Mouse (Mus musculus) liver, embryonic 12.5 days (tissue): ENCODE measurements around the gene Vdr. TPM values are rescaled to one million over a fixed set of nuclear protein-coding genes. Genes with fewer than 3 reads are reported as not detected.

ENCODE experiments used
- ATAC-seq: fragments of 200-750 bp; cut with Nextera tagmentation; 2 replicates; pipeline ENCODE4 v1.8.0; 2017; ENCODE audit warnings: moderate number of reproducible peaks, mild to moderate bottlenecking, moderate library complexity
- H3K27ac ChIP-seq: fragments of 300-500 bp; sonication (generic); 2 replicates; pipeline ENCODE4 v1.5.1; 2016; ENCODE audit warnings: mild to moderate bottlenecking
- H3K27me3 ChIP-seq: fragments of 300-500 bp; sonication (generic); replicated peaks from 2 replicates; pipeline ENCODE4 v1.6.1; 2016; ENCODE audit warnings: mild to moderate bottlenecking, moderate library complexity
- H3K36me3 ChIP-seq: fragments of 300-500 bp; sonication (generic); 2 replicates; pipeline ENCODE4 v1.6.1; 2016; ENCODE audit warnings: mild to moderate bottlenecking, moderate library complexity
- H3K4me1 ChIP-seq: fragments of 300-500 bp; sonication (generic); 2 replicates; pipeline ENCODE4 v1.6.1; 2016
- H3K4me2 ChIP-seq: fragments of 300-500 bp; sonication (generic); 2 replicates; pipeline ENCODE4 v1.6.1; 2016; ENCODE audit warnings: mild to moderate bottlenecking, moderate library complexity
- H3K4me3 ChIP-seq: fragments of 300-500 bp; sonication (generic); 2 replicates; pipeline ENCODE4 v1.5.1; 2016; ENCODE audit warnings: mild to moderate bottlenecking, moderate library complexity
- H3K9ac ChIP-seq: fragments of 300-500 bp; sonication (generic); 2 replicates; pipeline ENCODE4 v1.6.1; 2016; ENCODE audit warnings: mild to moderate bottlenecking, moderate library complexity
- H3K9me3 ChIP-seq: fragments of 300-500 bp; sonication (generic); replicated peaks from 2 replicates; pipeline ENCODE4 v1.6.1; 2016; ENCODE audit warnings: mild to moderate bottlenecking, moderate library complexity
- WGBS: fragments of 180-500 bp; shearing (Covaris S2); methylation state at CpG from one replicate; pipeline ENCODE4 v1.1.7; 2016; ENCODE audit not compliant: insufficient replicate concordance; 5-methylcytosine and 5-hydroxymethylcytosine counted together
- polyA plus RNA-seq: library from polyadenylated mRNA; unstranded; fragments of >200 nt; fragmentation: Nextera tagmentation; extraction: Ambion mirVana; gene quantifications from 2 replicates; pipeline ENCODE4 v1.2.1, GENCODE M21; 2016

Gene Vdr
- polyA plus RNA-seq, 1 experiment from 2014 or later, result 0.46 TPM

- Histone ChIP-seq H3K9ac (no peak overlapping the region), H3K9me3 (no peaks in the 10 kb centered on the region), H3K4me1 (no peaks in the 10 kb centered on the region), H3K4me3 (no peak overlapping the region), H3K27ac (no peak overlapping the region), H3K4me2 (no peak overlapping the region), H3K36me3 (no peaks in the 10 kb centered on the region), H3K27me3 (0 out of 2 replicates have a peak, but pooled peaks cover 16% of the 10 kb centered on the region)
- no peak for ATAC-seq
- WGBS, result 71% methylated on average over 8 of the region's 8 CpGs
These were observed 32.9 kb upstream of the Vdr start for GRCm38 (mm10) chr15:97943356-97943755.

- no peaks in the 10 kb centered on the region for H3K9me3 ChIP-seq
- H3K4me1 ChIP-seq, result no peaks in the 10 kb centered on the region
- no peak overlapping the region for H3K4me3 ChIP-seq
- no peak overlapping the region for H3K4me2 ChIP-seq
- no peak for ATAC-seq
- no peaks in the 10 kb centered on the region for H3K36me3 ChIP-seq
- H3K27ac ChIP-seq, result no peak overlapping the region
- WGBS, result 65% methylated on average over 8 of the region's 8 CpGs
- H3K9ac ChIP-seq, result no peak overlapping the region
- 0 out of 2 replicates have a peak, but pooled peaks cover 10% of the 10 kb centered on the region for H3K27me3 ChIP-seq
These were observed 32.1 kb upstream of the Vdr start for GRCm38 (mm10) chr15:97942538-97942937.

- Histone ChIP-seq H3K27ac (no peak overlapping the region), H3K4me1 (no peaks in the 10 kb centered on the region), H3K36me3 (no peaks in the 10 kb centered on the region), H3K27me3 (0 out of 2 replicates have a peak, but pooled peaks cover 10% of the 10 kb centered on the region), H3K4me3 (no peak overlapping the region), H3K9me3 (no peaks in the 10 kb centered on the region), H3K4me2 (no peak overlapping the region), H3K9ac (no peak overlapping the region)
- whole genome bisulfite sequencing, result 61% methylated on average over 2 of the region's 2 CpGs
- no peak for ATAC-seq
These were observed 30.9 kb upstream of the Vdr start for GRCm38 (mm10) chr15:97941306-97941705.

GRCm38 (mm10) chr15:97940088-97940487, 29.7 kb upstream of the Vdr start:
- Histone ChIP-seq H3K9ac (no peak overlapping the region), H3K4me3 (no peak overlapping the region), H3K4me2 (no peak overlapping the region), H3K27ac (no peak overlapping the region), H3K4me1 (no peaks in the 10 kb centered on the region), H3K9me3 (no peaks in the 10 kb centered on the region), H3K36me3 (no peaks in the 10 kb centered on the region), H3K27me3 (0 out of 2 replicates have a peak, but pooled peaks cover 8% of the 10 kb centered on the region)
- WGBS, result 70% methylated on average over 2 of the region's 2 CpGs
- no peak for ATAC-seq

- WGBS, result 54% methylated on average over 6 of the region's 6 CpGs
- H3K27me3 ChIP-seq, result no peaks in the 10 kb centered on the region
- no peaks in the 10 kb centered on the region for H3K4me1 ChIP-seq
- H3K9me3 ChIP-seq, result no peaks in the 10 kb centered on the region
- no peak for ATAC-seq
- no peak overlapping the region for H3K27ac ChIP-seq
- H3K4me3 ChIP-seq, result no peak overlapping the region
- no peak overlapping the region for H3K4me2 ChIP-seq
- no peaks in the 10 kb centered on the region for H3K36me3 ChIP-seq
- H3K9ac ChIP-seq, result no peak overlapping the region
These were observed 28.1 kb upstream of the Vdr start for GRCm38 (mm10) chr15:97938580-97938979.

- 71% methylated on average over 12 of the region's 12 CpGs for WGBS
- no peak for ATAC-seq
These were observed 22.0 kb upstream of the Vdr start for GRCm38 (mm10) chr15:97932441-97932840.

GRCm38 (mm10) chr15:97929259-97929824, 18.9 kb upstream of the Vdr start:
- 37% methylated on average over 13 of the region's 13 CpGs for WGBS
- H3K9ac ChIP-seq, result no peak overlapping the region
- no peaks in the 10 kb centered on the region for H3K36me3 ChIP-seq
- H3K4me2 ChIP-seq, result no peak overlapping the region
- ATAC-seq, result no peak
- H3K4me3 ChIP-seq, result no peak overlapping the region
- no peaks in the 10 kb centered on the region for H3K9me3 ChIP-seq
- no peak overlapping the region for H3K27ac ChIP-seq
- no peaks in the 10 kb centered on the region for H3K4me1 ChIP-seq
- peaks cover 9% of the 10 kb centered on the region; the same call in 1 of the 2 replicates for H3K27me3 ChIP-seq

More at GRCm38 (mm10) chr15:97932441-97932840, 22.0 kb upstream of the Vdr start:
- H3K4me1 ChIP-seq, result no peaks in the 10 kb centered on the region
- H3K9me3 ChIP-seq, result no peaks in the 10 kb centered on the region
- no peak overlapping the region for H3K9ac ChIP-seq
- H3K4me3 ChIP-seq, result no peak overlapping the region
- peaks cover 9% of the 10 kb centered on the region; the same call in 1 of the 2 replicates for H3K27me3 ChIP-seq
- H3K36me3 ChIP-seq, result no peaks in the 10 kb centered on the region
- no peak overlapping the region for H3K4me2 ChIP-seq
- no peak overlapping the region for H3K27ac ChIP-seq

GRCm38 (mm10) chr15:97927821-97928220, 17.4 kb upstream of the Vdr start:
- Histone ChIP-seq H3K27me3 (peaks cover 9% of the 10 kb centered on the region; the same call in 1 of the 2 replicates), H3K9me3 (no peaks in the 10 kb centered on the region), H3K4me3 (no peak overlapping the region), H3K9ac (no peak overlapping the region), H3K27ac (no peak overlapping the region), H3K4me1 (no peaks in the 10 kb centered on the region), H3K36me3 (no peaks in the 10 kb centered on the region), H3K4me2 (no peak overlapping the region)
- no peak for ATAC-seq
- WGBS, result 32% methylated on average over 6 of the region's 6 CpGs

- H3K4me3 ChIP-seq, result no peak overlapping the region
- H3K9ac ChIP-seq, result no peak overlapping the region
- no peaks in the 10 kb centered on the region for H3K9me3 ChIP-seq
- H3K27ac ChIP-seq, result no peak overlapping the region
- no peak for ATAC-seq
- H3K36me3 ChIP-seq, result no peaks in the 10 kb centered on the region
- 49% methylated on average over 4 of the region's 4 CpGs for WGBS
- peaks cover 8% of the 10 kb centered on the region; the same call in 1 of the 2 replicates for H3K27me3 ChIP-seq
- no peak overlapping the region for H3K4me2 ChIP-seq
- no peaks in the 10 kb centered on the region for H3K4me1 ChIP-seq
These were observed 16.6 kb upstream of the Vdr start for GRCm38 (mm10) chr15:97927018-97927417.

GRCm38 (mm10) chr15:97922421-97922820, 12.0 kb upstream of the Vdr start:
- no peak for ATAC-seq
- no peak overlapping the region for H3K9ac ChIP-seq
- no peak overlapping the region for H3K4me2 ChIP-seq
- no peak overlapping the region for H3K27ac ChIP-seq
- no peaks in the 10 kb centered on the region for H3K4me1 ChIP-seq
- no peaks in the 10 kb centered on the region for H3K36me3 ChIP-seq
- WGBS, result 81% methylated on average over 2 of the region's 2 CpGs
- 0 out of 2 replicates have a peak, but pooled peaks cover 5% of the 10 kb centered on the region for H3K27me3 ChIP-seq
- H3K4me3 ChIP-seq, result no peak overlapping the region
- H3K9me3 ChIP-seq, result no peaks in the 10 kb centered on the region

GRCm38 (mm10) chr15:97921796-97922195, 11.4 kb upstream of the Vdr start:
- Histone ChIP-seq H3K27ac (no peak overlapping the region), H3K4me3 (no peak overlapping the region)

GRCm38 (mm10) chr15:97920306-97920705, 9.9 kb upstream of the Vdr start:
- H3K9me3 ChIP-seq, result no peaks in the 10 kb centered on the region
- H3K27ac ChIP-seq, result no peak overlapping the region
- no peak overlapping the region for H3K4me2 ChIP-seq
- H3K36me3 ChIP-seq, result no peaks in the 10 kb centered on the region
- no peak for ATAC-seq
- H3K4me3 ChIP-seq, result no peak overlapping the region
- WGBS, result 44% methylated on average over 5 of the region's 5 CpGs
- peaks cover 10% of the 10 kb centered on the region; the same call in 1 of the 2 replicates for H3K27me3 ChIP-seq
- H3K9ac ChIP-seq, result no peak overlapping the region
- H3K4me1 ChIP-seq, result no peaks in the 10 kb centered on the region

More at GRCm38 (mm10) chr15:97921796-97922195, 11.4 kb upstream of the Vdr start:
- H3K4me2 ChIP-seq, result no peak overlapping the region
- no peaks in the 10 kb centered on the region for H3K36me3 ChIP-seq
- WGBS, result 85% methylated on average over 9 of the region's 9 CpGs
- 0 out of 2 replicates have a peak, but pooled peaks cover 5% of the 10 kb centered on the region for H3K27me3 ChIP-seq
- no peak overlapping the region for H3K9ac ChIP-seq
- ATAC-seq, result no peak
- H3K4me1 ChIP-seq, result no peaks in the 10 kb centered on the region
- H3K9me3 ChIP-seq, result no peaks in the 10 kb centered on the region

GRCm38 (mm10) chr15:97919217-97919616, 8.8 kb upstream of the Vdr start:
- Histone ChIP-seq H3K36me3 (no peaks in the 10 kb centered on the region), H3K9me3 (no peaks in the 10 kb centered on the region), H3K4me1 (no peaks in the 10 kb centered on the region), H3K9ac (no peak overlapping the region), H3K27ac (no peak overlapping the region), H3K4me2 (no peak overlapping the region), H3K4me3 (no peak overlapping the region), H3K27me3 (peaks cover 21% of the 10 kb centered on the region)
- WGBS, result 68% methylated on average over 7 of the region's 7 CpGs
- ATAC-seq, result no peak
